Mouse (Mus musculus) liver, adult 2 months (tissue): Measurements from ENCODE around the gene Psmg3.

Source experiments
- CTCF ChIP-seq: fragments of 200-500 bp; IDR thresholded peaks from 2 replicates; pipeline ENCODE4 v1.5.1; 2011; ENCODE audit warnings: low read depth, low read length, control low read depth
- POLR2A ChIP-seq: fragments of 200-500 bp; IDR thresholded peaks from 2 replicates; pipeline ENCODE4 v1.6.1; 2011; ENCODE audit warnings: low read length, control low read depth; ENCODE audit not compliant: insufficient read depth; ENCODE audit errors: extremely low read depth

DNA sequence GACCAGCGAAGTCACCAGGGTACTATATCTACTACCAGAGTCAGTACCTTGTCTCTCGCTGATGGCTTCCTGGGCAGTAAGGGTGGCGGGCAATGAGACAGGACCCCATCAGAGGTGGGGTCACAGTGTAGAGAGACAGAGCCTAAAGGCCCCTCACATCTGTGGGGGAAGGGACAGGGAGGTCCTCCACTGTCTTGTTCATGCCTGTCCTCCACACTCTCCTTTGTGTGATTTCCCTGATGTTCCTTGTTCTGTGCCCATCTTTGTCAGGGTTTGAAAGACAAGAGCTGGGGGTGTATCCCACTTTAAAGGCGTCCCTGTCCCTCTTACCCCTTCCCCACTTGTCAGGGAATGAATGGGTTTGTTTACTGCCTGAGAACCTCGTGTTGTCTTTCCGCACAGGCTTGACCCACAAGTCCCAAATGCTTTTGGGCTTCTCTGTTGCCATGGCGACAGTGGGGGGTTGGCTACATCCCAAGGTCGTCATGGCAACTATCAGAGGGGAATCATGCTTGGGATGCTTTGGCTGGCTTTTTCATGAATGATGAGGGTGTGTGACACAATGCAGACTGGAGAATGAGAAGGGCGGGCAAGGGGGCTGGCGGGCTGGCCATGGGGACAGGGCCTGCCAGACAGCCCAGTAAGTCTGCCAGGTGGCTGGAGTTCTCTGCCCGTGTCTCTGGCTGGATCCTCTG is 29.1 kb downstream of the Psmg3 start:
- TF ChIP-seq POLR2A (no peak), CTCF (no peak)
